Mouse (Mus musculus) Patski (cell line): ENCODE results near the gene Cst12. TPM values are rescaled to one million over a fixed set of nuclear protein-coding genes. Genes with fewer than 3 reads are reported as not detected.
A peak's percentile ranks its signal among the peaks of the same experiment; 100 is the strongest.
"Not testable (repeated sequence)": the region's sequence is repeated elsewhere in the genome, so short reads cannot be mapped to it uniquely, and the experiment has no call there.

Experiments
- ATAC-seq: fragments of 100-300 bp; one replicate; pipeline ENCODE4 v1.8.0; 2021
- CTCF ChIA-PET: fragments of 350-600 bp; sonication (Branson Sonifier 250); formaldehyde crosslinking; loops from one replicate; lab custom pipeline; 2022; ENCODE audit warnings: inconsistent platforms; lab: Charles Lee
- POLR2A ChIA-PET: fragments of 350-600 bp; sonication (Branson Sonifier 250); formaldehyde crosslinking; loops from one replicate; lab custom pipeline; 2022; ENCODE audit warnings: antibody characterized with exemption, inconsistent platforms; lab: Charles Lee
- DNase-seq: peaks from one replicate; pipeline ENCODE4 v3.0.0-alpha.2; 2011; ENCODE audit warnings: low read depth, low spot score
- H3K27me3 ChIP-seq: fragments of 371-371 bp; one replicate; pipeline ENCODE4 v1.5.1; 2021
- CTCF ChIP-seq: fragments of 100-300 bp; IDR thresholded peaks from one replicate; pipeline ENCODE4 v1.5.1; 2021
- in situ Hi-C: fragments of 300-500 bp; cut with MboI; formaldehyde crosslinking; loops from 3 replicates; pipeline ENCODE4 v1.11.1; 2018; ENCODE audit warnings: low pct_unique_long_range_greater_than_20kb, mixed read lengths
- polyA plus RNA-seq: library from polyadenylated mRNA; unstranded; gene quantifications from one replicate; pipeline ENCODE4 v1.2.3, GENCODE M21; 2021

Gene Cst12
- not detected for polyA plus RNA-seq

- in situ Hi-C loops: no loop called here
- CTCF ChIA-PET: interaction anchor here (1.4 kb wide), 1 partner anchor 8 kb away, joined by 3 read pairs; no protein-coding TSS in a partner anchor
These were observed at the start of gene Cst12 for GRCm38 (mm10) chr2:148789142-148789541. Gene Cst12, plus strand, starts transcription at chr2:148789361.

GRCm38 (mm10) chr2:148743001-148743400, 46.2 kb upstream of the Cst12 start:
- ATAC-seq (no peak), DNase-seq (no peak)
- POLR2A ChIA-PET: no interaction called here
- no peak for TF ChIP-seq CTCF
- H3K27me3 ChIP-seq: no peaks in the 10 kb centered on the region
- CTCF ChIA-PET: interaction anchor here (0.9 to 1.4 kb wide), 3 partner anchors 11 to 110 kb away, joined by 3 read pairs; partner anchors contain the start of gene Napb
- in situ Hi-C loops: no loop called here

More at GRCm38 (mm10) chr2:148789142-148789541, at the start of gene Cst12:
- no peak for TF ChIP-seq CTCF
- POLR2A ChIA-PET: no interaction called here
- no peak for DNase-seq
- ATAC-seq: no peak
- no peaks in the 10 kb centered on the region for H3K27me3 ChIP-seq

- ATAC-seq: peak; percentile 74
- TF ChIP-seq CTCF: no peak
- POLR2A ChIA-PET: no interaction called here
- H3K27me3 ChIP-seq: no peaks in the 10 kb centered on the region
- CTCF ChIA-PET: no interaction called here
- in situ Hi-C loops: no loop called here
- no peak for DNase-seq
These were observed 45.2 kb upstream of the Cst12 start for GRCm38 (mm10) chr2:148743846-148744407.

- H3K27me3 ChIP-seq: peaks cover 3% of the 10 kb centered on the region
- ChIA-PET POLR2A (no interaction called here), CTCF (interaction anchor here (1.0 to 5.3 kb wide), 4 partner anchors 15 to 102 kb away, joined by 3 to 28 read pairs (median 4); no protein-coding TSS in a partner anchor)
- no peak for TF ChIP-seq CTCF
- no peak for ATAC-seq
- in situ Hi-C loops: loop anchor here (5.0 kb wide), 2 partner anchors 102 to 152 kb away; no protein-coding TSS in a partner anchor
- no peak for DNase-seq
These were observed 39.1 kb upstream of the Cst12 start, which contains the start of gene Cstl1 for GRCm38 (mm10) chr2:148750058-148750457. Gene Cstl1, plus strand, starts transcription at chr2:148750358.

- ChIA-PET CTCF (interaction anchor here (0.6 to 5.6 kb wide), 19 partner anchors 11 to 158 kb away, joined by 3 to 28 read pairs (median 4); partner anchors contain the start of gene Gzf1), POLR2A (no interaction called here)
- peaks cover 3% of the 10 kb centered on the region for H3K27me3 ChIP-seq
- peak; percentile 64 for DNase-seq
- ATAC-seq: peak; percentile 95
- TF ChIP-seq CTCF: peak; percentile 72
- in situ Hi-C loops: loop anchor here (5.0 kb wide), 2 partner anchors 100 to 150 kb away; no protein-coding TSS in a partner anchor
These were observed 37.0 kb upstream of the Cst12 start for GRCm38 (mm10) chr2:148751893-148752813.

GRCm38 (mm10) chr2:148754310-148754846, 34.8 kb upstream of the Cst12 start:
- no peak for ATAC-seq
- no peak for DNase-seq
- no peak for TF ChIP-seq CTCF
- H3K27me3 ChIP-seq: peaks cover 3% of the 10 kb centered on the region
- POLR2A ChIA-PET: no interaction called here
- CTCF ChIA-PET: interaction anchor here (1.4 to 5.6 kb wide), 3 partner anchors 13 to 147 kb away, joined by 3 to 28 read pairs (median 28); no protein-coding TSS in a partner anchor
- in situ Hi-C loops: loop anchor here (5.0 kb wide), 2 partner anchors 98 to 148 kb away; no protein-coding TSS in a partner anchor

- CTCF ChIA-PET: interaction anchor here (2.4 kb wide), 1 partner anchor 11 kb away, joined by 11 read pairs; no protein-coding TSS in a partner anchor
- peaks cover under 1% of the 10 kb centered on the region for H3K27me3 ChIP-seq
- peak; percentile 35 for ATAC-seq
- DNase-seq: no peak
- POLR2A ChIA-PET: no interaction called here
- in situ Hi-C loops: no loop called here
- no peak for TF ChIP-seq CTCF
These were observed 25.3 kb upstream of the Cst12 start for GRCm38 (mm10) chr2:148763648-148764388.

- in situ Hi-C loops, DNase-seq, POLR2A ChIA-PET, ATAC-seq, H3K27me3 ChIP-seq: not testable (repeated sequence)
- CTCF ChIA-PET: interaction anchor here (1.4 kb wide), 1 partner anchor 131 kb away, joined by 5 read pairs; no protein-coding TSS in a partner anchor
These were observed 17.8 kb upstream of the Cst12 start, which contains the start of gene Cst11 for GRCm38 (mm10) chr2:148771397-148771796. Gene Cst11, minus strand, starts transcription at chr2:148771497.

GRCm38 (mm10) chr2:148781709-148782108, 7.5 kb upstream of the Cst12 start, which contains the start of gene 8030411F24Rik:
Gene 8030411F24Rik, plus strand, starts transcription at chr2:148782009.
- no peak for TF ChIP-seq CTCF
- H3K27me3 ChIP-seq: no peaks in the 10 kb centered on the region
- in situ Hi-C loops: no loop called here
- DNase-seq (no peak), ATAC-seq (no peak)
- ChIA-PET POLR2A (no interaction called here), CTCF (no interaction called here)
